Mouse (Mus musculus): ENCODE data around the gene Gm10100. TPM values are rescaled to one million over a fixed set of nuclear protein-coding genes. Genes with fewer than 3 reads are reported as not detected.
A peak's percentile ranks its signal among the peaks of the same experiment; 100 is the strongest.
"Not testable (repeated sequence)": the region's sequence is repeated elsewhere in the genome, so short reads cannot be mapped to it uniquely, and the experiment has no call there.

Gene Gm10100
- polyA plus RNA-seq, 1 experiment from 2014 or later = not detected

DNA sequence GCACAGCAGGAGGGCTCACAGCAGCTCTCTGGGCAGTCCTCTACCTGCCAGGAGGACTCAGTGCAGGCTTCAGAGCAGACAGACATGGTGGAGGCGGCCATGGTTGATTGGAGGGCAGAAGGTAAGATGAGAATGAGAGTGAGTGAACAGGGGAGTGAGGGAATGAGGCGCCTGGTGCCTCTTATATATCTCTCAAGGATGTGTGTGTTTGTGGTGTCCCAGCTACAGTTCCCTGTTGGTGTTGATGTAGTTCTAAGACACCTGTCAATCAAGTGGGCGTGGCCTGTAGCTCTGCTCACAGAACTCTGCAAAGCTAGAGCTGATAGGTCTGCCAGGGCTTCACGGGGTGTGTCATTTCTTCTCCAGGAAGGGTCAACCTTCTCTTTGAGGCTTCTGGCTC lies 29.2 kb upstream of the Gm10100 start, which contains the start of gene Gm9508:
TSS of gene Gm9508 (minus strand) at position 101 of the 400 bp plus-strand sequence.
- Histone ChIP-seq H3K4me1 (replicated peaks; ENCODE audit: insufficient read depth, low read length) (no peaks in the 10 kb centered on the region), H3K4me3 (replicated peaks; ENCODE audit: low read depth, low read length) (no peak within 1 kb of the TSS), H3K9me3 (replicated peaks; ENCODE audit: low read length) (no peaks in the 10 kb centered on the region), H3K9ac (ENCODE audit: low read depth, low read length) (no peak within 1 kb of the TSS), H3K27ac (no peak within 1 kb of the TSS), H3K36me3 (ENCODE audit: insufficient read depth, low read length) (no peaks in the 10 kb centered on the region), H3K27me3 (ENCODE audit: insufficient read depth, low read length) (no peaks in the 10 kb centered on the region), H3K4me2 (ENCODE audit: low read length) (no peak within 1 kb of the TSS)
- 32% methylated on average over 4 of the region's 4 CpGs for WGBS
- no peak for TF ChIP-seq CTCF (IDR thresholded peaks at IDR 0.05; ENCODE audit: low read depth)
- DNase-seq (ENCODE audit: low spot score) (no peak), ATAC-seq (replicated peaks; ENCODE audit: low FRiP score, low read depth) (no peak)

DNA sequence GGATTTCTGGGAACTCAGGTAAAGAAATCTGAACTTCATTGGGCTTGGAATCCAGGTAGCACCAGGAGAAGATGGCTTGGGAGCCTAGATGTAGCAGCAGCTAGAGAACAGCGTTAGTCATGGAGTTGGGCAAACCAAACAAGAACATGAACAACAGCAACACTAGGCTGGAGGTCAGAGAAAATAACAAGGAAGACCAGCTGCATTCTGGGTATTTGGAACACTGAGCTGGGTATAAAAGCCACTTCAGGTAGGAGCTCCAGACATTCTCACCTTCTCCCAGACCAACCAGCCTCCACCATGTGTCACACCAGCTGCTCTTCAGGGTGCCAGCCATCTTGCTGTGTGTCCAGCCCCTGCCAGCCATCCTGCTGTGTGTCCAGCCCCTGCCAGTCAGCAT lies 20.0 kb upstream of the Gm10100 start, which contains the start of gene Gm10272:
TSS of gene Gm10272 (plus strand) at position 301 of the 400 bp plus-strand sequence.
- Histone ChIP-seq H3K27me3 (ENCODE audit: insufficient read depth, low read length) (no peaks in the 10 kb centered on the region), H3K36me3 (ENCODE audit: insufficient read depth, low read length) (no peaks in the 10 kb centered on the region), H3K4me3 (replicated peaks; ENCODE audit: low read depth, low read length) (no peak within 1 kb of the TSS), H3K9me3 (replicated peaks; ENCODE audit: low read length) (no peaks in the 10 kb centered on the region), H3K4me2 (ENCODE audit: low read length) (no peak within 1 kb of the TSS), H3K9ac (ENCODE audit: low read depth, low read length) (no peak within 1 kb of the TSS), H3K27ac (no peak within 1 kb of the TSS), H3K4me1 (replicated peaks; ENCODE audit: insufficient read depth, low read length) (no peaks in the 10 kb centered on the region)
- WGBS = 87% methylated on average over 1 of the region's 1 CpGs
- no peak for TF ChIP-seq CTCF (IDR thresholded peaks at IDR 0.05; ENCODE audit: low read depth)
- DNase-seq (ENCODE audit: low spot score) = no peak
- ATAC-seq (replicated peaks; ENCODE audit: low FRiP score, low read depth) = no peak

DNA sequence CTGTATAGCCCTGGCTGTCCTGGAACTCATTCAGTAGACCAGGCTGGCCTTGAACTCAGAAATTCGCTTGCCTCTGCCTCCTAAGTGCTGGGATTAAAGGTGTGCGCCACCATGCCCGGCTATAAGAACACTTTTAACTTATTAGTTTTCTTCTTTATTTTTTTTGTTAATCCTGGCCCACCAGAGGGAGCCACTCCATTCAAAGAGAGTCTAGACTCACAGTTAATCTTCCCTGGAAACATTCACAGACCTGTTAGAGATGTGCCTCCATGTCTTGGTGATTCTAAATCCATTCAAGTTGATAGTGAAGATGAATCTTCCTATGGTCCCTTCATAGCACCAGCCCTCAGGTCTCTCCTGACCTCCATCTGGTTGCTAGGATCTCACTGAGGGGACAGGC lies 16.5 kb upstream of the Gm10100 start:
- ATAC-seq (replicated peaks; ENCODE audit: low FRiP score, low read depth) (no peak), DNase-seq (ENCODE audit: low spot score) (no peak)
- peak; percentile 36; the same call in 1 of the 2 replicates for TF ChIP-seq CTCF (IDR thresholded peaks at IDR 0.05; ENCODE audit: low read depth)
- Histone ChIP-seq H3K27me3 (ENCODE audit: insufficient read depth, low read length) (no peaks in the 10 kb centered on the region), H3K4me2 (ENCODE audit: low read length) (no peak overlapping the region), H3K9ac (ENCODE audit: low read depth, low read length) (no peak overlapping the region), H3K9me3 (replicated peaks; ENCODE audit: low read length) (no peaks in the 10 kb centered on the region), H3K4me3 (replicated peaks; ENCODE audit: low read depth, low read length) (no peak overlapping the region), H3K27ac (no peak overlapping the region), H3K4me1 (replicated peaks; ENCODE audit: insufficient read depth, low read length) (no peaks in the 10 kb centered on the region), H3K36me3 (ENCODE audit: insufficient read depth, low read length) (no peaks in the 10 kb centered on the region)
- WGBS = 75% methylated on average over 3 of the region's 3 CpGs

GRCm38 (mm10) chr10:77711157-77711556 lies 15.1 kb upstream of the Gm10100 start, which contains the start of gene Gm10024:
TSS of gene Gm10024 (plus strand) at chr10:77711457.
- H3K27ac ChIP-seq; H3K9me3 ChIP-seq (replicated peaks; ENCODE audit: low read length); H3K9ac ChIP-seq (ENCODE audit: low read depth, low read length); H3K27me3 ChIP-seq (ENCODE audit: insufficient read depth, low read length); H3K36me3 ChIP-seq (ENCODE audit: insufficient read depth, low read length); H3K4me1 ChIP-seq (replicated peaks; ENCODE audit: insufficient read depth, low read length); ATAC-seq (replicated peaks; ENCODE audit: low FRiP score, low read depth); H3K4me2 ChIP-seq (ENCODE audit: low read length); DNase-seq (ENCODE audit: low spot score); H3K4me3 ChIP-seq (replicated peaks; ENCODE audit: low read depth, low read length): not testable (repeated sequence)

GRCm38 (mm10) chr10:77713734-77714133 lies 12.6 kb upstream of the Gm10100 start:
- no peaks in the 10 kb centered on the region for H3K27me3 ChIP-seq (ENCODE audit: insufficient read depth, low read length)
- TF ChIP-seq CTCF (IDR thresholded peaks at IDR 0.05; ENCODE audit: low read depth) = no peak
- H3K4me3 ChIP-seq (replicated peaks; ENCODE audit: low read depth, low read length) = no peak overlapping the region
- no peak for DNase-seq (ENCODE audit: low spot score)
- H3K4me2 ChIP-seq (ENCODE audit: low read length) = no peak overlapping the region
- H3K4me1 ChIP-seq (replicated peaks; ENCODE audit: insufficient read depth, low read length) = no peaks in the 10 kb centered on the region
- no peak overlapping the region for H3K27ac ChIP-seq
- 51% methylated on average over 4 of the region's 4 CpGs for WGBS
- no peaks in the 10 kb centered on the region for H3K36me3 ChIP-seq (ENCODE audit: insufficient read depth, low read length)
- ATAC-seq (replicated peaks; ENCODE audit: low FRiP score, low read depth) = no peak
- H3K9me3 ChIP-seq (replicated peaks; ENCODE audit: low read length) = no peaks in the 10 kb centered on the region
- no peak overlapping the region for H3K9ac ChIP-seq (ENCODE audit: low read depth, low read length)

DNA sequence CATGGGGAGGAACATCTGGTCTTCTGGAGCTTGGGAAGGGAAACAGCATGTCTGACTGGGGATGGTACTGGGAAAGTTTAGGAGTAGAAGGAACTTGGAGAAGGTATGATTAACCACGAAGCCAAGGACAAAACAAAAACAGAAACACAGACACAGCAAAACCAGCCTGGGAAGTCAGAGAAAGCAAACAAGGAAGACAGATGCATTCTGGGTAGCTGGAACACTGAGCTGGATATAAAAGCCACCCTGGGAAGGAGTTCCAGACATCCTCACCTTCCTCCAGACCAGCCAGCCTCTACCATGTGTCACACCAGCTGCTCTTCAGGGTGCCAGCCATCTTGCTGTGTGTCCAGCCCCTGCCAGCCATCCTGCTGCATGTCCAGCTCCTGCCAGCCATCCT lies 10.8 kb upstream of the Gm10100 start, which contains the start of gene Gm10142:
TSS of gene Gm10142 (plus strand) at position 301 of the 400 bp plus-strand sequence.
- no peak within 1 kb of the TSS for H3K4me2 ChIP-seq (ENCODE audit: low read length)
- H3K36me3 ChIP-seq (ENCODE audit: insufficient read depth, low read length) = no peaks in the 10 kb centered on the region
- H3K4me3 ChIP-seq (replicated peaks; ENCODE audit: low read depth, low read length) = no peak within 1 kb of the TSS
- WGBS = 68% methylated on average over 1 of the region's 1 CpGs
- no peaks in the 10 kb centered on the region for H3K9me3 ChIP-seq (replicated peaks; ENCODE audit: low read length)
- no peaks in the 10 kb centered on the region for H3K27me3 ChIP-seq (ENCODE audit: insufficient read depth, low read length)
- no peak within 1 kb of the TSS for H3K27ac ChIP-seq
- H3K9ac ChIP-seq (ENCODE audit: low read depth, low read length) = no peak within 1 kb of the TSS
- no peak for ATAC-seq (replicated peaks; ENCODE audit: low FRiP score, low read depth)
- no peaks in the 10 kb centered on the region for H3K4me1 ChIP-seq (replicated peaks; ENCODE audit: insufficient read depth, low read length)
- DNase-seq (ENCODE audit: low spot score) = no peak
- no peak for TF ChIP-seq CTCF (IDR thresholded peaks at IDR 0.05; ENCODE audit: low read depth)

DNA sequence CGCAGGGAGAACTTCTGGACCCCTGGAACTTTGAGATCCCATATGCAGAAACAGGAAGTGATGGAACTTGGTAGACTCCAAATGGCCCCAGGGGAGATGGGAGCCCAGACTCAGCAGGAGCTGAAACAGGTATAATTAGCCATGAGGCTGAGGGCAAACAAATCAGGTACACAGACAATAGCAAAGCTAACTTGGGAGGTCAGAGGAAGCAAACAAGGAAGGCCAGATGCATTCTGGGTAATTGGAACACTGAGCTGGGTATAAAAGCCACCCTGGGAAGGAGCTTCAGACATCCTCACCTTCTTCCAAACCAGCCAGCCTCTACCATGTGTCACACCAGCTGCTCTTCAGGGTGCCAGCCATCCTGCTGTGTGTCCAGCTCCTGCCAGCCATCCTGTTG lies 6.0 kb upstream of the Gm10100 start, which contains the start of gene Krtap12-1:
TSS of gene Krtap12-1 (plus strand) at position 301 of the 400 bp plus-strand sequence.
- not testable (repeated sequence) for H3K27ac ChIP-seq; ATAC-seq (replicated peaks; ENCODE audit: low FRiP score, low read depth); H3K36me3 ChIP-seq (ENCODE audit: insufficient read depth, low read length); H3K4me2 ChIP-seq (ENCODE audit: low read length); H3K9me3 ChIP-seq (replicated peaks; ENCODE audit: low read length); H3K27me3 ChIP-seq (ENCODE audit: insufficient read depth, low read length); H3K4me1 ChIP-seq (replicated peaks; ENCODE audit: insufficient read depth, low read length); H3K4me3 ChIP-seq (replicated peaks; ENCODE audit: low read depth, low read length); H3K9ac ChIP-seq (ENCODE audit: low read depth, low read length); DNase-seq (ENCODE audit: low spot score)
- 92% methylated on average over 1 of the region's 1 CpGs for WGBS
